Mouse (Mus musculus) lung, postnatal 0 days (tissue): ENCODE measurements at regions not wholly inside any gene's neighbourhood (a gene's known extent, or its start where the extent isn't known, plus 50 kb on each side); places are given as distances from the start of the nearest gene placed in this dataset.

Experiments
- ATAC-seq: fragments of 200-750 bp; cut with Nextera tagmentation; 2 replicates; pipeline ENCODE4 v1.8.0; 2017; ENCODE audit warnings: moderate library complexity
- DNase-seq: peaks from one replicate; pipeline ENCODE4 v3.0.0-alpha.2; 2016; ENCODE audit warnings: low spot score
- H3K27ac ChIP-seq: fragments of 300-500 bp; sonication (generic); 2 replicates; pipeline ENCODE4 v1.5.1; 2014; ENCODE audit warnings: antibody characterized with exemption, mild to moderate bottlenecking, low read length, mixed read lengths
- H3K27me3 ChIP-seq: fragments of 300-500 bp; sonication (generic); replicated peaks from 2 replicates; pipeline ENCODE4 v1.6.1; 2014; ENCODE audit warnings: low read length, mixed read lengths; ENCODE audit not compliant: insufficient read depth
- H3K36me3 ChIP-seq: fragments of 300-500 bp; sonication (generic); 2 replicates; pipeline ENCODE4 v1.6.1; 2014; ENCODE audit warnings: low read length, mixed read lengths; ENCODE audit not compliant: insufficient read depth
- H3K4me1 ChIP-seq: fragments of 300-500 bp; sonication (generic); 2 replicates; pipeline ENCODE4 v1.6.1; 2014; ENCODE audit warnings: antibody characterized with exemption, low read depth, low read length, mixed read lengths; ENCODE audit not compliant: insufficient read depth
- H3K4me2 ChIP-seq: fragments of 300-500 bp; sonication (generic); replicated peaks from 2 replicates; pipeline ENCODE4 v1.6.1; 2014; ENCODE audit warnings: low read depth, mild to moderate bottlenecking, low read length, moderate library complexity, mixed read lengths
- H3K4me3 ChIP-seq: fragments of 300-500 bp; sonication (generic); 2 replicates; pipeline ENCODE4 v1.5.1; 2014; ENCODE audit warnings: low read depth, low read length
- H3K9ac ChIP-seq: fragments of 300-500 bp; sonication (generic); replicated peaks from 2 replicates; pipeline ENCODE4 v1.6.1; 2014; ENCODE audit warnings: low read depth, mild to moderate bottlenecking
- H3K9me3 ChIP-seq: fragments of 300-500 bp; sonication (generic); 2 replicates; pipeline ENCODE4 v1.6.1; 2016; ENCODE audit warnings: low read length, mixed read lengths
- CTCF ChIP-seq: IDR thresholded peaks from 2 replicates; pipeline ENCODE4 v1.5.1; 2016; ENCODE audit warnings: antibody characterized with exemption, mild to moderate bottlenecking
- EP300 ChIP-seq: IDR thresholded peaks from 2 replicates; pipeline ENCODE4 v1.6.1; 2016; ENCODE audit warnings: antibody characterized with exemption, mild to moderate bottlenecking, control low read depth
- WGBS: fragments of 180-500 bp; shearing (Covaris S2); extraction: QIAGEN DNeasy Blood & Tissue Kit; methylation state at CpG from one replicate; pipeline ENCODE4 v1.1.7; 2014; 5-methylcytosine and 5-hydroxymethylcytosine counted together

DNA sequence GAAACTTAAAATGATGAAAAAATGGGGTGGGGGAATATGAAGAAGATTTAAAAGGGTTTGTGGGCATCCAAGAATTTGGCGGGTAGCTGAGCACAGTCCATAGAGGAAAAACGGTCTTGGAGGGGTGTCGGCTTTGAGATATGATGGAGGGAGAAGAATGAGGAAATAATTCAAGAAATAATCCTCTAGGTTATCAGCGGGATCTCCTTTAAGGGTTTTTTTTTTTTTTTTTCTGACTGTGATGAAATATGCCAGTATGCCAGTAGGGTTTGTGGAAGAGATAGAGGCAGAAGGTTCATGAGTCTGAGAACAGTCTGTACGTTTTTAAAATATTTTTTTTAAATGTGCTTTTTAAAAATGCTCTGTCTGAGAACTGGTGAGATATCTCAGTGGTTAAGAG, 135.3 kb upstream of the Plxnc1 start:
- TF ChIP-seq EP300 = no peak
- TF ChIP-seq CTCF = no peak
- DNase-seq (no peak), ATAC-seq (no peak)
- 55% methylated on average over 5 of the region's 5 CpGs for WGBS
- no peaks in the 10 kb centered on the region for H3K36me3 ChIP-seq
- no peak overlapping the region for H3K9ac ChIP-seq
- no peaks in the 10 kb centered on the region for H3K9me3 ChIP-seq
- no peak overlapping the region for H3K27ac ChIP-seq
- no peaks in the 10 kb centered on the region for H3K4me1 ChIP-seq
- no peaks in the 10 kb centered on the region for H3K27me3 ChIP-seq
- no peak overlapping the region for H3K4me2 ChIP-seq
- H3K4me3 ChIP-seq = no peak overlapping the region

DNA sequence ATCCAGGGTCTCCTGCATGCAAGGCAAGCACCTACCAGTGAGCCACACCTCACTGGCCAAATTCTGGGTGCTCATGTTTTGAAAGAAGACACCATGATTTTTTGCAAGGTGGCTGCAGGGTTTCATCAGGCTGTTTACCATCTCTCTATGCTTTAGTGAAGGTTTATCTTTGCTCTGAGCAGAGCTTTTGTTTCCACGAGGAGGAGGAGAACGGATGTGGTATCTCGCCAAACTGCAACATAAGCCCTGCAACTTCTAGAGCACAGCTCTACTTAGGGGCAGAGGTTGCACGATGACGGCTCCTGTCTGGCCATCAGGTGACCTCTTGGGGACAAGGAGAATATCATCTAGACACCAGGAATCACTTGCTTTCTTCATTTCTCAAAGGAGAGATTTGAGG, 131.8 kb upstream of the Plxnc1 start:
- Histone ChIP-seq H3K4me3 (no peak overlapping the region), H3K36me3 (no peaks in the 10 kb centered on the region), H3K9me3 (no peaks in the 10 kb centered on the region), H3K4me2 (no peak overlapping the region), H3K9ac (no peak overlapping the region), H3K27me3 (no peaks in the 10 kb centered on the region), H3K4me1 (no peaks in the 10 kb centered on the region), H3K27ac (no peak overlapping the region)
- 64% methylated on average over 5 of the region's 5 CpGs for WGBS
- no peak for ATAC-seq
- no peak for DNase-seq
- TF ChIP-seq EP300 (no peak), CTCF (no peak)

DNA sequence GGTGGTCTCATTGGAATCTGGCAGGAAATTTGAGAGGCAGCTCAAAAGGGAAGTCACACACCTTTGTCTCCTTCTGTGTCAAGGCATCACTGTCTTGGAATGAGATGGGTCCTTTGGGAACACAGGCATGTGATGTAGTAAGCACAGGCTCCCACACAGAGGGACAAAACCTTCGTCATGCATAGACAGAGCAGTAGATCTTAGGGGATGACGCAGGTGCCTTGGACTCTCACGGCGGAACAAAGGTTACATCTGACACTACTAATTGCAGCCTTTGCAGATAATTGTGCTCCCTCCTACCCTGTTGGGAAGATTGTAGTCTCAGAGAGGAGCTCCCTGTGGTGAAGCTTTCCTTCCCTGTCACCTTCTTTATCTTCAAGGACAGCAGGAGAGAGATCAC, 131.3 kb upstream of the Plxnc1 start:
- no peak overlapping the region for H3K4me3 ChIP-seq
- H3K36me3 ChIP-seq = no peaks in the 10 kb centered on the region
- no peak for DNase-seq
- no peak for ATAC-seq
- no peak overlapping the region for H3K4me2 ChIP-seq
- TF ChIP-seq CTCF (no peak), EP300 (no peak)
- no peaks in the 10 kb centered on the region for H3K27me3 ChIP-seq
- no peak overlapping the region for H3K27ac ChIP-seq
- H3K4me1 ChIP-seq = no peaks in the 10 kb centered on the region
- 58% methylated on average over 4 of the region's 4 CpGs for WGBS
- H3K9me3 ChIP-seq = no peaks in the 10 kb centered on the region
- no peak overlapping the region for H3K9ac ChIP-seq

DNA sequence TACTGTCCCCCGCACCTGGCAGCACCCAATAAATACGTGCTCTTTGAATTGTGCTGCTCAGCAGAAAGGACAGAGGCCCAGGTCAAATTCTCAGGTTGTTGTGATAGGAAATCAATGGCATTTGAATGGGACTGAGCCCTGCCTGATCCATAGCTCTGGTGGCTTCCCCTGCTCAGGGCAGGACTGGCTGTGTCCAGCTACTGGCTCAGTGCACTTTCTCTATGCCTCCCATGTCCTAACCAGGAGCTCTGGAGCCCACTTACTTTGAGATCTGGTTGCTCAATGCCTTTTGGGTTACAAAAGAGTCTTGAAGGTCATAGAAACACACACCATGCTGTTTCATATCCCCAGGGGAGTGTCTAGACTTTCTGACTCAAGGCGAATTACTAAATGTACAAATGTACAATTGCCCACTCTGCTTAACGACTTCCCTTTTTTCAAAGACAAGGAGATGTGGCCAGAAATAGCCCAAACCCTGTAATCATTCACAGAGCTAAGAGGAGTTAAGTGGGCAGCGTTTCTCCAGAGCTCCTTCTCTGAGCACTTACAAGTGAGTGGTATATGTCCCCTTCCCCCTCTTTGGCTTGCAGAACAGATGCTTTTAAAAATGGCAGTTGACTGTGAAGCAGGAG, 130.4 kb upstream of the Plxnc1 start:
- no peaks in the 10 kb centered on the region for H3K27me3 ChIP-seq
- no peak overlapping the region for H3K9ac ChIP-seq
- no peak overlapping the region for H3K4me3 ChIP-seq
- no peak overlapping the region for H3K4me2 ChIP-seq
- DNase-seq (peak; percentile 96), ATAC-seq (peak; percentile 95)
- WGBS = 33% methylated on average over 5 of the region's 5 CpGs
- H3K27ac ChIP-seq = peak overlapping the region; percentile 48; the same call in 1 of the 2 replicates
- TF ChIP-seq EP300 = peak; percentile 98
- TF ChIP-seq CTCF = no peak
- H3K4me1 ChIP-seq = no peaks in the 10 kb centered on the region
- no peaks in the 10 kb centered on the region for H3K9me3 ChIP-seq
- H3K36me3 ChIP-seq = no peaks in the 10 kb centered on the region

DNA sequence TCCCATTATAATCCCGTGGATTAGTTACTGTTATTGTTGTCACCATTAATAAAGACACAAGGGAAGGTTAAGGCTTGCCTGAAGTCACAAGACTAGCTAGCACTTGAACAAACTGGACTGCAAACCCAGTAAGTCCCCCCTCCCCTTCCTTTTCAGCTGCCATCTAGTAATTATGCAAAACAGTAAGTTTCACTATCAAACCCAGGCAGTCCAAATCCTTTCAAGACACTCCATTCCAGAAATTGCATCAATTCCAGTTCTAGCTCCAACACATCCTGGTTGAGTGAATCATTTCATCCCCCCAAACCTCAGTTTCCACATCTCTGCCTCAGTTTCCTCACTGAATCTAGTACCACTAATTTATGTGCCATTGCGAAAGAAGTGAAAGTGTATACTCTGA, 129.7 kb upstream of the Plxnc1 start:
- DNase-seq (peak; percentile 63), ATAC-seq (no peak)
- peak overlapping the region; percentile 48; the same call in 1 of the 2 replicates for H3K27ac ChIP-seq
- no peak overlapping the region for H3K4me2 ChIP-seq
- H3K4me1 ChIP-seq = no peaks in the 10 kb centered on the region
- H3K9ac ChIP-seq = no peak overlapping the region
- 81% methylated on average over 2 of the region's 2 CpGs for WGBS
- H3K27me3 ChIP-seq = no peaks in the 10 kb centered on the region
- H3K4me3 ChIP-seq = no peak overlapping the region
- no peaks in the 10 kb centered on the region for H3K36me3 ChIP-seq
- H3K9me3 ChIP-seq = no peaks in the 10 kb centered on the region
- TF ChIP-seq EP300 (no peak), CTCF (no peak)

DNA sequence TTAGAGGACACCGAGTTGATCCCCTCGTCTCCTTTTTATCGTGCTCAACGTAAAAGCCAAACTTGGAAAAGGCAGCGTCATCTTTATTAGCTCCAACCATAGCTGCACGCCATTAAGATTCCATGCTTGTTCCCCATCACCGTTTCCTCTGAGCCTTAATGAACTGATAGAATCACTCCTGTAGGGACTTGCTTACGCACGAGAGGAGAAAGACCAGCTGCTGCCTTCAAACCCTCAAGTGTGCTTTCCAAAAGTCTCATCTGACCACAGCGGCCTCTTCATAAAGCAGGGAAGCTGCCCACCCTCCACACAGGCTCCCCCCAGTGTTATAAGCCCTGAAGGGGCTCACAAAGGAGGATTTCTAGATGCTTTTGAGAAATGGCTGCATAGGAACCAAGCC, 123.3 kb upstream of the Plxnc1 start:
- Histone ChIP-seq H3K4me1 (no peaks in the 10 kb centered on the region), H3K9ac (no peak overlapping the region), H3K9me3 (no peaks in the 10 kb centered on the region), H3K4me3 (no peak overlapping the region), H3K27me3 (no peaks in the 10 kb centered on the region), H3K36me3 (no peaks in the 10 kb centered on the region), H3K4me2 (no peak overlapping the region), H3K27ac (peak overlapping the region; percentile 55)
- peak; percentile 89 for DNase-seq
- peak; percentile 88 for ATAC-seq
- 54% methylated on average over 10 of the region's 10 CpGs for WGBS
- TF ChIP-seq CTCF (peak; percentile 40; the same call in 1 of the 2 replicates), EP300 (peak; percentile 74)

DNA sequence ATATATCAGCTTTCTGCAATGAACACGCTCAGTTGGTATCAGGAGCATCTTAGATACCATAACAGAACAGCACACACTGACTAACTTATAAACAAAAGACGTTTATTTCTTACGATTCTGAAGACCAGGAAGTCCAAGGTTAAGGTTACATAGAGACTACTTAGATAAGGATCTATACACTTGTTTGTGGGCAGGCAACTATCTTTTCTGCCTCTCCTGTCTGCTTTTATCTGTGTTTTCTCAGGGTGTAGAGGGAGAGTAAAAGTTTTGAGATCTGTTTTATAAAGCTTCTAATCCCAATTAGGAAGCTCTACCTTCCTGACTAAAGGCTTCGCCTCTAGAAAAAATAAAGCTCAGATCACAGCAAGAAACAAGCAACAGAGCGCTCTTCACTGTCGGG, 122.1 kb upstream of the Plxnc1 start:
- no peak overlapping the region for H3K27ac ChIP-seq
- no peaks in the 10 kb centered on the region for H3K36me3 ChIP-seq
- H3K4me1 ChIP-seq = no peaks in the 10 kb centered on the region
- no peak for ATAC-seq
- DNase-seq = no peak
- 63% methylated on average over 6 of the region's 6 CpGs for WGBS
- TF ChIP-seq CTCF = no peak
- no peak for TF ChIP-seq EP300
- H3K4me2 ChIP-seq = no peak overlapping the region
- H3K9me3 ChIP-seq = no peaks in the 10 kb centered on the region
- no peak overlapping the region for H3K9ac ChIP-seq
- no peak overlapping the region for H3K4me3 ChIP-seq
- no peaks in the 10 kb centered on the region for H3K27me3 ChIP-seq
